In genomic region chr12:95988669-95989288, GRCm38 (mm10) we compare ENCODE assay signal across 23 mouse cellular contexts.
DNase-seq lines count a peak whose midpoint lies in the region; ATAC-seq and TF ChIP-seq lines count a peak whose summit lies in the region.
"Had no signal": no experiment of that assay in that cellular context is flagged by ENCODE, and none has a peak within 500 bp of the region (broad histone marks: within the 10 kb centered on the region; RNA-seq: fewer than 3 reads in every experiment).

No protein-coding gene starts in this region.

- H3K4me1 ChIP-seq in embryonic facial prominence, embryonic 14.5 days (ENCODE audit: control insufficient read depth, insufficient read depth, low read length) = no peaks in the 10 kb centered on the region
- H3K4me1 ChIP-seq in embryonic facial prominence, embryonic 10.5 days = no peaks in the 10 kb centered on the region
- H3K4me1 ChIP-seq in limb, embryonic 12.5 days (replicated peaks) = no peaks in the 10 kb centered on the region
- no peaks in the 10 kb centered on the region for H3K4me1 ChIP-seq in limb, embryonic 14.5 days (ENCODE audit: control insufficient read depth, insufficient read depth, low read length)
- H3K4me1 ChIP-seq: embryonic facial prominence, embryonic 13.5 days; forebrain, embryonic 13.5 days; forebrain, embryonic 15.5 days had no signal

- peak; percentile 64 for DNase-seq in embryonic facial prominence, embryonic 14.5 days (ENCODE audit: low spot score)
- DNase-seq in embryonic facial prominence, embryonic 10.5 days (ENCODE audit: low spot score) = no peak
- peak; percentile 3 for DNase-seq in NIH3T3 (ENCODE audit: low read depth)
- peak; percentile 53 for DNase-seq in limb, embryonic 14.5 days (ENCODE audit: low spot score)
- no peak for DNase-seq in adrenal gland, postnatal 14 days
- no peak for DNase-seq in lung, postnatal 36 days
- DNase-seq: adrenal gland, adult 2 months; adrenal gland, postnatal 10 days; adrenal gland, postnatal 36 days; B cell, adult 2 months; cerebellum, adult 11-12 months; cerebellum, adult 2 months; cerebellum, adult 9-10 months; cerebellum, postnatal 10 days; cerebellum, postnatal 25 days; forebrain, postnatal 0 days had no signal

- H3K36me3 ChIP-seq in embryonic facial prominence, embryonic 14.5 days (ENCODE audit: control insufficient read depth, insufficient read depth, low read length) = no peaks in the 10 kb centered on the region
- H3K36me3 ChIP-seq in embryonic facial prominence, embryonic 10.5 days (replicated peaks) = no peaks in the 10 kb centered on the region
- no peaks in the 10 kb centered on the region for H3K36me3 ChIP-seq in limb, embryonic 12.5 days
- H3K36me3 ChIP-seq in limb, embryonic 14.5 days (ENCODE audit: control insufficient read depth, insufficient read depth, low read length) = no peaks in the 10 kb centered on the region
- H3K36me3 ChIP-seq: embryonic facial prominence, embryonic 13.5 days; forebrain, embryonic 15.5 days; G1E had no signal

- no peaks in the 10 kb centered on the region for H3K27me3 ChIP-seq in embryonic facial prominence, embryonic 14.5 days (replicated peaks; ENCODE audit: control insufficient read depth, insufficient read depth, low read length)
- H3K27me3 ChIP-seq in embryonic facial prominence, embryonic 10.5 days (replicated peaks; ENCODE audit: low read depth, poor library complexity, severe bottlenecking) = no peaks in the 10 kb centered on the region
- H3K27me3 ChIP-seq in limb, embryonic 12.5 days = no peaks in the 10 kb centered on the region
- H3K27me3 ChIP-seq in limb, embryonic 14.5 days (ENCODE audit: control insufficient read depth, insufficient read depth, low read length) = no peaks in the 10 kb centered on the region
- H3K27me3 ChIP-seq: CH12.LX; embryonic facial prominence, embryonic 13.5 days; forebrain, embryonic 13.5 days; forebrain, embryonic 15.5 days had no signal

- no peak overlapping the region for H3K4me2 ChIP-seq in embryonic facial prominence, embryonic 14.5 days (ENCODE audit: low read depth, low read length)
- no peak overlapping the region for H3K4me2 ChIP-seq in limb, embryonic 12.5 days
- H3K4me2 ChIP-seq in limb, embryonic 14.5 days (replicated peaks; ENCODE audit: low read depth, low read length, severe bottlenecking) = no peak overlapping the region
- H3K4me2 ChIP-seq: embryonic facial prominence, embryonic 13.5 days; forebrain, embryonic 13.5 days; forebrain, embryonic 15.5 days had no signal

- TF ChIP-seq POLR2A in limb, embryonic 14.5 days (IDR thresholded peaks at IDR 0.05; ENCODE audit: borderline replicate concordance, extremely low read depth, insufficient read depth, insufficient read length) = no peak

- H3K9ac ChIP-seq in embryonic facial prominence, embryonic 14.5 days (ENCODE audit: low read depth, low read length) = no peak overlapping the region
- H3K9ac ChIP-seq in limb, embryonic 12.5 days (replicated peaks) = no peak overlapping the region
- H3K9ac ChIP-seq in limb, embryonic 14.5 days (ENCODE audit: low read depth, low read length, severe bottlenecking) = no peak overlapping the region
- H3K9ac ChIP-seq: embryonic facial prominence, embryonic 13.5 days; forebrain, embryonic 13.5 days; forebrain, embryonic 15.5 days; forebrain, postnatal 0 days had no signal

- 47% methylated on average over 5 of the region's 5 CpGs for WGBS in embryonic facial prominence, embryonic 14.5 days
- 81% methylated on average over 5 of the region's 5 CpGs for WGBS in embryonic facial prominence, embryonic 10.5 days
- WGBS in limb, embryonic 12.5 days = 60% methylated on average over 5 of the region's 5 CpGs
- WGBS in limb, embryonic 14.5 days = 52% methylated on average over 5 of the region's 5 CpGs

- H3K9me3 ChIP-seq in embryonic facial prominence, embryonic 14.5 days (ENCODE audit: control insufficient read depth, low read length) = no peaks in the 10 kb centered on the region
- H3K9me3 ChIP-seq in embryonic facial prominence, embryonic 10.5 days = no peaks in the 10 kb centered on the region
- H3K9me3 ChIP-seq in limb, embryonic 12.5 days = no peaks in the 10 kb centered on the region
- H3K9me3 ChIP-seq in limb, embryonic 14.5 days (ENCODE audit: control insufficient read depth, low read length) = no peaks in the 10 kb centered on the region
- H3K9me3 ChIP-seq: embryonic facial prominence, embryonic 13.5 days; forebrain, embryonic 13.5 days; forebrain, embryonic 15.5 days had no signal

- no peak overlapping the region for H3K4me3 ChIP-seq in embryonic facial prominence, embryonic 14.5 days (ENCODE audit: low read depth, low read length)
- H3K4me3 ChIP-seq in embryonic facial prominence, embryonic 10.5 days = no peak overlapping the region
- no peak overlapping the region for H3K4me3 ChIP-seq in limb, embryonic 12.5 days (replicated peaks)
- H3K4me3 ChIP-seq in limb, embryonic 14.5 days (replicated peaks; ENCODE audit: low read length) = no peak overlapping the region
- H3K4me3 ChIP-seq: embryonic facial prominence, embryonic 13.5 days; forebrain, embryonic 13.5 days; forebrain, embryonic 15.5 days had no signal

- no peak for ATAC-seq in embryonic facial prominence, embryonic 14.5 days (ENCODE audit: low read depth)
- ATAC-seq in limb, embryonic 12.5 days (ENCODE audit: insufficient number of reproducible peaks, insufficient read depth, low FRiP score, low TSS enrichment, low read depth) = peak; percentile 63; the same call in 1 of the 2 replicates
- peak; percentile 83 for ATAC-seq in limb, embryonic 14.5 days (ENCODE audit: low FRiP score, low read depth)
- ATAC-seq: CD4-positive, CD25-positive, alpha-beta regulatory T cell, adult 4 months; forebrain, embryonic 13.5 days; forebrain, embryonic 15.5 days; forebrain, postnatal 0 days had no signal

- H3K27ac ChIP-seq in embryonic facial prominence, embryonic 14.5 days (replicated peaks; ENCODE audit: low read depth, low read length) = no peak overlapping the region
- no peak overlapping the region for H3K27ac ChIP-seq in embryonic facial prominence, embryonic 10.5 days (replicated peaks)
- no peak overlapping the region for H3K27ac ChIP-seq in limb, embryonic 12.5 days
- no peak overlapping the region for H3K27ac ChIP-seq in limb, embryonic 14.5 days (replicated peaks; ENCODE audit: low read depth, low read length)
- H3K27ac ChIP-seq: embryonic facial prominence, embryonic 13.5 days; forebrain, embryonic 13.5 days; forebrain, embryonic 15.5 days had no signal

Comparison
In these comparisons a context has a peak if more than half of its experiments do, and no peak if none do; other contexts are left out.
1. DNase-seq: peak in embryonic facial prominence, embryonic 14.5 days (single experiment), NIH3T3 (single experiment) and limb, embryonic 14.5 days (single experiment); none in embryonic facial prominence, embryonic 10.5 days (single experiment), adrenal gland, postnatal 14 days (single experiment) and lung, postnatal 36 days (single experiment).